Mouse (Mus musculus) liver, embryonic 16.5 days (tissue): ENCODE measurements around the gene Echdc1. TPM values are rescaled to one million over a fixed set of nuclear protein-coding genes. Genes with fewer than 3 reads are reported as not detected.
"Not testable (repeated sequence)": the region's sequence is repeated elsewhere in the genome, so short reads cannot be mapped to it uniquely, and the experiment has no call there.

Experiments used
- ATAC-seq: fragments of 200-750 bp; cut with Nextera tagmentation; 2 replicates; pipeline ENCODE4 v1.8.0; 2017; ENCODE audit warnings: low read depth, mild to moderate bottlenecking, moderate number of reproducible peaks, moderate library complexity
- H3K27ac ChIP-seq: fragments of 300-500 bp; sonication (generic); 2 replicates; pipeline ENCODE4 v1.5.1; 2014; ENCODE audit warnings: mild to moderate bottlenecking, low read length
- H3K27me3 ChIP-seq: fragments of 300-500 bp; sonication (generic); 2 replicates; pipeline ENCODE4 v1.6.1; 2014; ENCODE audit warnings: low read depth, low read length, mixed read lengths; ENCODE audit not compliant: control insufficient read depth, insufficient read depth
- H3K36me3 ChIP-seq: fragments of 300-500 bp; sonication (generic); 2 replicates; pipeline ENCODE4 v1.6.1; 2014; ENCODE audit warnings: mild to moderate bottlenecking; ENCODE audit not compliant: control insufficient read depth, insufficient read depth
- H3K4me1 ChIP-seq: fragments of 300-500 bp; sonication (generic); 2 replicates; pipeline ENCODE4 v1.6.1; 2014; ENCODE audit warnings: low read depth, low read length, mixed read lengths; ENCODE audit not compliant: control insufficient read depth
- H3K4me2 ChIP-seq: fragments of 300-500 bp; sonication (generic); 2 replicates; pipeline ENCODE4 v1.6.1; 2014; ENCODE audit warnings: low read depth, low read length, mixed read lengths
- H3K4me3 ChIP-seq: fragments of 300-500 bp; sonication (generic); 2 replicates; pipeline ENCODE4 v1.5.1; 2014; ENCODE audit warnings: low read depth, mild to moderate bottlenecking, low read length
- H3K9ac ChIP-seq: fragments of 300-500 bp; sonication (generic); 2 replicates; pipeline ENCODE4 v1.6.1; 2014; ENCODE audit warnings: low read depth, low read length
- H3K9me3 ChIP-seq: fragments of 300-500 bp; sonication (generic); replicated peaks from 2 replicates; pipeline ENCODE4 v1.6.1; 2016; ENCODE audit warnings: low read length; ENCODE audit not compliant: control insufficient read depth
- WGBS: fragments of 180-500 bp; shearing (Covaris S2); extraction: QIAGEN DNeasy Blood & Tissue Kit; methylation state at CpG from one replicate; pipeline ENCODE4 v1.1.7; 2014; ENCODE audit not compliant: insufficient replicate concordance; 5-methylcytosine and 5-hydroxymethylcytosine counted together
- polyA plus RNA-seq: library from polyadenylated mRNA; unstranded; fragments of >200 nt; fragmentation: Nextera tagmentation; extraction: Ambion mirVana; gene quantifications from 2 replicates; pipeline ENCODE4 v1.2.1, GENCODE M21; 2015

Gene Echdc1
- polyA plus RNA-seq, 1 experiment from 2014 or later, result 18.7 TPM

DNA sequence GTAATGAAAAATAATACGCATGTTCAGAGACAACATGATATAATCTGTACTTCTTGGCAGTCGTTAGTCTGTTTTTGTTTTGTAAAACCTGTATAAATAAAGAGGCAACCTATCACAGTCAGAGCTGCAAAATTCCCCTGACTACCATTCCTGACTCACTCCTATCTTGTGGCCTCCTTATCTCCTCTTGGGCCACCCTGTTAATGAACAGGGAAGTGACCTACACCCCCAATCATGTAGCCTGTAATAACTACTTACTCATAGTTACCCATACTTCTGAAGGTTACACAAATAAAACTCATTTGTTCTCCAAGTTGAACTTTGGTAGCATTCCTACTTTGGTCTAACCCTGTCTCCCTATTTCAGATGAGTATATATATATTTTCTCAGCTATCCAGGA is 68.6 kb downstream of the Echdc1 start:
- H3K27me3 ChIP-seq, result no peaks in the 10 kb centered on the region
- H3K9ac ChIP-seq, result no peak overlapping the region
- no peaks in the 10 kb centered on the region for H3K9me3 ChIP-seq
- no peak overlapping the region for H3K4me3 ChIP-seq
- H3K4me1 ChIP-seq, result no peaks in the 10 kb centered on the region
- no peak for ATAC-seq
- H3K4me2 ChIP-seq, result no peak overlapping the region
- H3K36me3 ChIP-seq, result no peaks in the 10 kb centered on the region
- H3K27ac ChIP-seq, result no peak overlapping the region
- WGBS, result 64% methylated on average over 2 of the region's 2 CpGs

DNA sequence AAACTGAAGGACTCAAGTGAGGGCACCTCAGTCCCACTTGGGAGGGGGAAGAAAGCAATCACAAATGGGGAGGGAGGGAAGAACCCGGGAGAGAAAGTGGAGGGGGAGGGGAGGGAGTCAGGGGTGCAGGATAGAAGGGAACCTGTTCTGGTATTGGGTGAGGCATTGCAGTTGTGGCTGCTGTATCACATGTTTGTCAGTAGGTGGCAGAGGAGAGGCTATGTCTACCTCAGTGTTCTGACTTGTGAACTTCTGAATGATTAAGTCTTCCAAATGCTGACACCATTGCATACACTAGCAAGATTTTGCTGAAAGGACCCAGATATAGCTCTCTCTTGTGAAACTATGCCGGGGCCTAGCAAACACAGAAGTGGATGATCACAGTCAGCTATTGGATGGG is 81.9 kb downstream of the Echdc1 start:
- not testable (repeated sequence) for H3K9me3 ChIP-seq, ATAC-seq, H3K4me1 ChIP-seq, H3K27ac ChIP-seq, H3K27me3 ChIP-seq, H3K4me3 ChIP-seq, H3K4me2 ChIP-seq, H3K9ac ChIP-seq, H3K36me3 ChIP-seq
- 56% methylated on average over 2 of the region's 2 CpGs for WGBS

Other genes starting within 250 kb of the Echdc1 start
- gene Soga3, start 169.3 kb upstream of the Echdc1 start, polyA plus RNA-seq, result 0.17 TPM in 1 of 2 replicates, not detected in the other
- gene Gm49353, start 114.2 kb upstream of the Echdc1 start, polyA plus RNA-seq, result not detected in 2 replicates
- 0.04 TPM in 1 of 2 replicates, not detected in the other for gene 9330159F19Rik, start 101.6 kb upstream of the Echdc1 start, polyA plus RNA-seq
- gene Rnf146, start 49.3 kb downstream of the Echdc1 start, polyA plus RNA-seq, result 14.8 and 15.8 TPM in 2 replicates
- gene Rspo3, start 222.7 kb downstream of the Echdc1 start, polyA plus RNA-seq, result 1.7 TPM in 2 replicates